Mouse (Mus musculus): ENCODE measurements around the gene Lrrc29. TPM values are rescaled to one million over a fixed set of nuclear protein-coding genes. Genes with fewer than 3 reads are reported as not detected.
A peak's percentile ranks its signal among the peaks of the same experiment; 100 is the strongest.

Gene Lrrc29
- polyA plus RNA-seq, 2 experiments = 1.9 to 3.2 TPM

DNA sequence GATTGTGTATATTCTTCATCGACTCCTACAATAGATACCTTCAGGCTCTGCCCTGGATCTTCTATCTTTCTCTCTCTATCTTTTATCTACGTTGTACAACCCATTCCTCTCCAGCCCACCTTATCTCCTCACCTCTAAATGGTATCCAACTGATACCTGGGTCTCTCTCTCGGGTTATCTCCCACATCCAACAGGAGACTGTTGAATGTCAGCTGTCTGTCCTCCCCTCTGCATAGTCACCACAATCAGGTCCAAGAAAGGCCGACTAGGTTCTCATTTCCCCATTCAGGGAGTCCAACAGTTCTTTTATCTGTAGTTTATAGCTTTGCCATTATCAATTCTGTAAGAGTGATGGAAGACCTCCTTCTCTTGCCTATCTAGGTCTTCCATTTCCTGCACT lies 43.8 kb downstream of the Lrrc29 start:
- H3K4me3 ChIP-seq (replicated peaks; ENCODE audit: low read length) = no peak overlapping the region
- TF ChIP-seq POLR2A (IDR thresholded peaks at IDR 0.05; ENCODE audit: borderline replicate concordance, extremely low read depth, insufficient read depth, insufficient read length) = no peak
- H3K9me3 ChIP-seq (ENCODE audit: control insufficient read depth, low read length) = no peaks in the 10 kb centered on the region
- WGBS = 90% methylated on average over 4 of the region's 4 CpGs
- peaks cover 15% of the 10 kb centered on the region for H3K36me3 ChIP-seq (ENCODE audit: control insufficient read depth, insufficient read depth, low read length)
- peaks cover 7% of the 10 kb centered on the region; the same call in 1 of the 2 replicates for H3K4me1 ChIP-seq (ENCODE audit: control insufficient read depth, insufficient read depth, low read length)
- DNase-seq (ENCODE audit: low spot score) = no peak
- H3K9ac ChIP-seq (ENCODE audit: low read depth, low read length, severe bottlenecking) = no peak overlapping the region
- no peak for ATAC-seq (ENCODE audit: low FRiP score, low read depth)
- peaks cover 29% of the 10 kb centered on the region for H3K27me3 ChIP-seq (ENCODE audit: control insufficient read depth, insufficient read depth, low read length)
- no peak overlapping the region for H3K27ac ChIP-seq (replicated peaks; ENCODE audit: low read depth, low read length)
- no peak overlapping the region for H3K4me2 ChIP-seq (replicated peaks; ENCODE audit: low read depth, low read length, severe bottlenecking)

DNA sequence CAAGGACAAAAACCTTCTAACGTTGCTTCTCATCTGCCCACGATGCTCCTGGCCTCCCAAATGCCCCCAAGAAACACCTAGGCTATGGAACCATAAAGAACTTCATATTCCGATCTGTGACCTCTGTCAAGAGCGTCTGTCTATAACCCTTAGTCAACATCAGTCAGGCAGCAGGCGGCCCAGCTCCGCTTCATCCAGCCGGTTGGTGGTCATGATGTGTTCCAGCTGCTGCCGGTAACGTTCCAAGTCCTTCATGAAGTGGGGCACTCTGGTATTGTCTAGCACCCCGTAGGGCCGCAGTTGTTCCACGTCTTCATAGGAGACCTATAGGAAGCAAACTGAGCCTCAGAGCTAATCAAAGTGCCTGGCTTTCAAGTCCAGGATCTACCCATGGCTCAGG lies 44.3 kb downstream of the Lrrc29 start:
- Histone ChIP-seq H3K4me2 (replicated peaks; ENCODE audit: low read depth, low read length, severe bottlenecking) (no peak overlapping the region), H3K9me3 (ENCODE audit: control insufficient read depth, low read length) (no peaks in the 10 kb centered on the region), H3K36me3 (ENCODE audit: control insufficient read depth, insufficient read depth, low read length) (peaks cover 15% of the 10 kb centered on the region), H3K27ac (replicated peaks; ENCODE audit: low read depth, low read length) (no peak overlapping the region), H3K4me3 (replicated peaks; ENCODE audit: low read length) (no peak overlapping the region), H3K27me3 (ENCODE audit: control insufficient read depth, insufficient read depth, low read length) (peaks cover 29% of the 10 kb centered on the region), H3K9ac (ENCODE audit: low read depth, low read length, severe bottlenecking) (no peak overlapping the region), H3K4me1 (ENCODE audit: control insufficient read depth, insufficient read depth, low read length) (peaks cover 7% of the 10 kb centered on the region; the same call in 1 of the 2 replicates)
- ATAC-seq (ENCODE audit: low FRiP score, low read depth) (no peak), DNase-seq (ENCODE audit: low spot score) (no peak)
- TF ChIP-seq POLR2A (IDR thresholded peaks at IDR 0.05; ENCODE audit: borderline replicate concordance, extremely low read depth, insufficient read depth, insufficient read length) = no peak
- 80% methylated on average over 12 of the region's 12 CpGs for WGBS

DNA sequence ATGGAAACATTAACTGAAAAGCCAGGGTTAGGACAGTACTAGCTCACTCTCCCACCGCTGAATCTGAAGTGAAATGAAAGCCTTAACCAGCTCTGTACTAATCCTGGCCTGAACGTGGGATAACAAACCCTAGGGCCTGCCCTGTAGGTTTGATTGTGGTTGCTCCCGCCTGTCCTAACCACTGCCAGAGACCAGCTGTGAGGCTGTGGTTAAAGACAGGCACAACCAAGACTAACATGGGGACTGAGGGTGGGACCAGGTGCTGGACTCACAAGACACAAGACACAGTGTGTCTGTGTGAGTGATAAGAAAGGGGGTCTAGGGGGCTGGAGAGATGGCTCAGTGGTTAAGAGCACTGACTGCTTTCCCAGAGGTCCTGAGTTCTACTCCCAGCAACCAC lies 45.5 kb downstream of the Lrrc29 start:
- WGBS = 73% methylated on average over 3 of the region's 3 CpGs
- Histone ChIP-seq H3K36me3 (ENCODE audit: control insufficient read depth, insufficient read depth, low read length) (peaks cover 15% of the 10 kb centered on the region), H3K4me2 (replicated peaks; ENCODE audit: low read depth, low read length, severe bottlenecking) (no peak overlapping the region), H3K9me3 (ENCODE audit: control insufficient read depth, low read length) (no peaks in the 10 kb centered on the region), H3K9ac (ENCODE audit: low read depth, low read length, severe bottlenecking) (no peak overlapping the region), H3K27me3 (ENCODE audit: control insufficient read depth, insufficient read depth, low read length) (peaks cover 31% of the 10 kb centered on the region), H3K27ac (replicated peaks; ENCODE audit: low read depth, low read length) (no peak overlapping the region), H3K4me1 (ENCODE audit: control insufficient read depth, insufficient read depth, low read length) (peaks cover 11% of the 10 kb centered on the region; the same call in 1 of the 2 replicates), H3K4me3 (replicated peaks; ENCODE audit: low read length) (no peak overlapping the region)
- DNase-seq (ENCODE audit: low spot score) (no peak), ATAC-seq (ENCODE audit: low FRiP score, low read depth) (no peak)
- TF ChIP-seq POLR2A (IDR thresholded peaks at IDR 0.05; ENCODE audit: borderline replicate concordance, extremely low read depth, insufficient read depth, insufficient read length) = no peak

- H3K4me1 ChIP-seq (ENCODE audit: control insufficient read depth, insufficient read depth, low read length) = peaks cover 11% of the 10 kb centered on the region; the same call in 1 of the 2 replicates
- H3K27ac ChIP-seq (replicated peaks; ENCODE audit: low read depth, low read length) = no peak overlapping the region
- no peak for ATAC-seq (ENCODE audit: low FRiP score, low read depth)
- WGBS = 2% methylated on average over 26 of the region's 28 CpGs
- peak overlapping the region; percentile 24 for H3K4me3 ChIP-seq (replicated peaks; ENCODE audit: low read length)
- no peak overlapping the region for H3K9ac ChIP-seq (ENCODE audit: low read depth, low read length, severe bottlenecking)
- TF ChIP-seq POLR2A (IDR thresholded peaks at IDR 0.05; ENCODE audit: borderline replicate concordance, extremely low read depth, insufficient read depth, insufficient read length) = no peak
- peak overlapping the region; percentile 42 for H3K4me2 ChIP-seq (replicated peaks; ENCODE audit: low read depth, low read length, severe bottlenecking)
- H3K27me3 ChIP-seq (ENCODE audit: control insufficient read depth, insufficient read depth, low read length) = peaks cover 47% of the 10 kb centered on the region
- peak; percentile 50 for DNase-seq (ENCODE audit: low spot score)
- H3K9me3 ChIP-seq (ENCODE audit: control insufficient read depth, low read length) = no peaks in the 10 kb centered on the region
- peaks cover 9% of the 10 kb centered on the region for H3K36me3 ChIP-seq (ENCODE audit: control insufficient read depth, insufficient read depth, low read length)
These were observed 47.2 kb downstream of the Lrrc29 start for GRCm38 (mm10) chr8:105278911-105279334.

- 0 out of 2 replicates have a peak, but pooled peaks have one; percentile 20 for TF ChIP-seq POLR2A (IDR thresholded peaks at IDR 0.05; ENCODE audit: borderline replicate concordance, extremely low read depth, insufficient read depth, insufficient read length)
- H3K9me3 ChIP-seq (ENCODE audit: control insufficient read depth, low read length) = no peaks in the 10 kb centered on the region
- DNase-seq (ENCODE audit: low spot score) (peak; percentile 69), ATAC-seq (ENCODE audit: low FRiP score, low read depth) (peak; percentile 62)
- WGBS = 4% methylated on average over 24 of the region's 30 CpGs
- peaks cover 69% of the 10 kb centered on the region for H3K27me3 ChIP-seq (ENCODE audit: control insufficient read depth, insufficient read depth, low read length)
- no peak overlapping the region for H3K27ac ChIP-seq (replicated peaks; ENCODE audit: low read depth, low read length)
- H3K4me2 ChIP-seq (replicated peaks; ENCODE audit: low read depth, low read length, severe bottlenecking) = peak overlapping the region; percentile 76
- peak overlapping the region; percentile 50 for H3K9ac ChIP-seq (ENCODE audit: low read depth, low read length, severe bottlenecking)
- peaks cover 11% of the 10 kb centered on the region; the same call in 1 of the 2 replicates for H3K4me1 ChIP-seq (ENCODE audit: control insufficient read depth, insufficient read depth, low read length)
- peaks cover 2% of the 10 kb centered on the region; the same call in 1 of the 2 replicates for H3K36me3 ChIP-seq (ENCODE audit: control insufficient read depth, insufficient read depth, low read length)
- H3K4me3 ChIP-seq (replicated peaks; ENCODE audit: low read length) = peak overlapping the region; percentile 41
These were observed 49.6 kb downstream of the Lrrc29 start for GRCm38 (mm10) chr8:105276292-105277120.

Measured in limb, embryonic 14.5 days (tissue).